Mouse (Mus musculus) midbrain, postnatal 0 days (tissue): ENCODE measurements around the gene Tldc2. TPM values are rescaled to one million over a fixed set of nuclear protein-coding genes. Genes with fewer than 3 reads are reported as not detected.

Source experiments
- ATAC-seq: fragments of 200-750 bp; cut with Nextera tagmentation; 2 replicates; pipeline ENCODE4 v1.8.0; 2017; ENCODE audit warnings: moderate number of reproducible peaks, mild to moderate bottlenecking, moderate TSS enrichment, moderate library complexity; ENCODE audit not compliant: low FRiP score
- DNase-seq: peaks from one replicate; pipeline ENCODE4 v3.0.0-alpha.2; 2015; ENCODE audit warnings: low spot score
- H3K27ac ChIP-seq: fragments of 300-500 bp; sonication (generic); 2 replicates; pipeline ENCODE4 v1.5.1; 2014; ENCODE audit warnings: low read depth, mild to moderate bottlenecking, low read length, mixed read lengths
- H3K27me3 ChIP-seq: fragments of 300-500 bp; sonication (generic); 2 replicates; pipeline ENCODE4 v1.6.1; 2014; ENCODE audit warnings: low read length, control low read depth, mixed read lengths; ENCODE audit not compliant: insufficient read depth
- H3K36me3 ChIP-seq: fragments of 300-500 bp; sonication (generic); 2 replicates; pipeline ENCODE4 v1.6.1; 2014; ENCODE audit warnings: low read length, control low read depth, mixed read lengths; ENCODE audit not compliant: insufficient read depth
- H3K4me1 ChIP-seq: fragments of 300-500 bp; sonication (generic); 2 replicates; pipeline ENCODE4 v1.6.1; 2014; ENCODE audit warnings: mild to moderate bottlenecking, control low read depth, antibody characterized with exemption, low read length, mixed read lengths; ENCODE audit not compliant: insufficient read depth
- H3K4me2 ChIP-seq: fragments of 300-500 bp; sonication (generic); 2 replicates; pipeline ENCODE4 v1.6.1; 2014; ENCODE audit warnings: low read depth, mild to moderate bottlenecking, low read length, mixed read lengths; ENCODE audit not compliant: poor library complexity, severe bottlenecking
- H3K4me3 ChIP-seq: fragments of 300-500 bp; sonication (generic); 2 replicates; pipeline ENCODE4 v1.5.1; 2014; ENCODE audit warnings: low read depth, mild to moderate bottlenecking, low read length, moderate library complexity
- H3K9ac ChIP-seq: fragments of 300-500 bp; sonication (generic); replicated peaks from 2 replicates; pipeline ENCODE4 v1.6.1; 2014; ENCODE audit warnings: mild to moderate bottlenecking, low read length, moderate library complexity, mixed read lengths; ENCODE audit not compliant: poor library complexity, severe bottlenecking
- H3K9me3 ChIP-seq: fragments of 300-500 bp; sonication (generic); 2 replicates; pipeline ENCODE4 v1.6.1; 2016; ENCODE audit warnings: low read length, control low read depth
- CTCF ChIP-seq: IDR thresholded peaks from 2 replicates; pipeline ENCODE4 v1.5.1; 2016; ENCODE audit warnings: antibody characterized with exemption, mild to moderate bottlenecking
- WGBS: fragments of 180-500 bp; shearing (Covaris S2); extraction: QIAGEN DNeasy Blood & Tissue Kit; methylation state at CpG from one replicate; pipeline ENCODE4 v1.1.7; 2014; 5-methylcytosine and 5-hydroxymethylcytosine counted together
- polyA plus RNA-seq: library from polyadenylated mRNA; unstranded; fragments of >200 nt; fragmentation: Nextera tagmentation; extraction: Ambion mirVana; gene quantifications from 2 replicates; pipeline ENCODE4 v1.2.1, GENCODE M21; 2015
- total RNA-seq: library from RNA; depleted of rRNA; stranded (reverse); fragments of >200 nt; gene quantifications from 2 replicates; pipeline ENCODE4 v1.2.3, GENCODE M21; 2014; rRNA removed

Tldc2 gene
- total RNA-seq (not detected in 2 replicates), polyA plus RNA-seq (not detected in 2 replicates)

GRCm38 (mm10) chr2:157086796-157087195, at the start of gene Tldc2:
TSS of gene Tldc2 (plus strand) at chr2:157087055.
- Histone ChIP-seq H3K27me3 (no peaks in the 10 kb centered on the region), H3K4me2 (no peak within 1 kb of the TSS)
- TF ChIP-seq CTCF = no peak

GRCm38 (mm10) chr2:157037303-157037702, 49.6 kb upstream of the Tldc2 start:
- ATAC-seq (no peak), DNase-seq (no peak)
- H3K4me3 ChIP-seq = no peak overlapping the region
- no peaks in the 10 kb centered on the region for H3K9me3 ChIP-seq
- H3K4me1 ChIP-seq = no peaks in the 10 kb centered on the region
- H3K36me3 ChIP-seq = peaks cover 54% of the 10 kb centered on the region
- H3K4me2 ChIP-seq = no peak overlapping the region
- 81% methylated on average over 9 of the region's 9 CpGs for WGBS
- no peak overlapping the region for H3K9ac ChIP-seq
- H3K27ac ChIP-seq = no peak overlapping the region
- TF ChIP-seq CTCF = no peak
- H3K27me3 ChIP-seq = no peaks in the 10 kb centered on the region

More at GRCm38 (mm10) chr2:157086796-157087195, at the start of gene Tldc2:
- 85% methylated on average over 8 of the region's 8 CpGs for WGBS
- Histone ChIP-seq H3K36me3 (no peaks in the 10 kb centered on the region), H3K4me3 (no peak within 1 kb of the TSS), H3K4me1 (no peaks in the 10 kb centered on the region), H3K9me3 (no peaks in the 10 kb centered on the region), H3K27ac (no peak within 1 kb of the TSS), H3K9ac (no peak within 1 kb of the TSS)
- ATAC-seq (no peak), DNase-seq (no peak)

- peak; percentile 42 for TF ChIP-seq CTCF
- Histone ChIP-seq H3K36me3 (peaks cover 57% of the 10 kb centered on the region), H3K27ac (no peak overlapping the region; the same call in 1 of the 2 replicates), H3K27me3 (no peaks in the 10 kb centered on the region), H3K9ac (no peak overlapping the region), H3K4me3 (no peak overlapping the region), H3K4me2 (no peak overlapping the region), H3K4me1 (no peaks in the 10 kb centered on the region), H3K9me3 (no peaks in the 10 kb centered on the region)
- peak; percentile 75 for DNase-seq
- WGBS = 88% methylated on average over 50 of the region's 50 CpGs
- ATAC-seq = peak; percentile 56; the same call in 1 of the 2 replicates
Observed at GRCm38 (mm10) chr2:157039900-157040648, 46.8 kb upstream of the Tldc2 start.

GRCm38 (mm10) chr2:157040649-157041046, 46.2 kb upstream of the Tldc2 start:
- Histone ChIP-seq H3K9ac (no peak overlapping the region), H3K27me3 (no peaks in the 10 kb centered on the region), H3K27ac (no peak overlapping the region), H3K36me3 (peaks cover 55% of the 10 kb centered on the region), H3K4me1 (no peaks in the 10 kb centered on the region), H3K4me2 (no peak overlapping the region), H3K9me3 (no peaks in the 10 kb centered on the region), H3K4me3 (no peak overlapping the region)
- no peak for ATAC-seq
- DNase-seq = no peak
- 86% methylated on average over 17 of the region's 17 CpGs for WGBS
- TF ChIP-seq CTCF = no peak

GRCm38 (mm10) chr2:157041421-157041820, 45.4 kb upstream of the Tldc2 start:
- Histone ChIP-seq H3K4me3 (no peak overlapping the region), H3K4me2 (no peak overlapping the region), H3K4me1 (no peaks in the 10 kb centered on the region), H3K36me3 (peaks cover 55% of the 10 kb centered on the region), H3K9me3 (no peaks in the 10 kb centered on the region), H3K9ac (no peak overlapping the region), H3K27ac (no peak overlapping the region), H3K27me3 (no peaks in the 10 kb centered on the region)
- no peak for TF ChIP-seq CTCF
- WGBS = 92% methylated on average over 7 of the region's 7 CpGs
- ATAC-seq (no peak), DNase-seq (no peak)

- H3K4me3 ChIP-seq = no peak overlapping the region
- H3K27ac ChIP-seq = no peak overlapping the region
- peaks cover 44% of the 10 kb centered on the region for H3K36me3 ChIP-seq
- H3K9ac ChIP-seq = no peak overlapping the region
- H3K4me1 ChIP-seq = peaks cover 3% of the 10 kb centered on the region
- H3K27me3 ChIP-seq = no peaks in the 10 kb centered on the region
- DNase-seq = no peak
- ATAC-seq = no peak
- 86% methylated on average over 8 of the region's 8 CpGs for WGBS
- H3K9me3 ChIP-seq = no peaks in the 10 kb centered on the region
- TF ChIP-seq CTCF = no peak
- H3K4me2 ChIP-seq = no peak overlapping the region
Observed at GRCm38 (mm10) chr2:157043556-157043955, 43.3 kb upstream of the Tldc2 start.
